Mouse (Mus musculus): ENCODE data around the gene Casq2.

Casq2 gene

GRCm38 (mm10) chr3:102086283-102086682 is at the start of gene Casq2:
Gene Casq2 (plus strand): TSS chr3:102086415.
- no peak for DNase-seq (ENCODE audit: low spot score in 2 of 2)

GRCm38 (mm10) chr3:102037806-102038205 is 48.4 kb upstream of the Casq2 start:
- no peak for DNase-seq (ENCODE audit: low spot score in 2 of 2)

- no peak for DNase-seq (ENCODE audit: low spot score in 2 of 2)
These were observed 47.6 kb upstream of the Casq2 start for GRCm38 (mm10) chr3:102038608-102039007.

- DNase-seq (ENCODE audit: low spot score in 2 of 2) = no peak
These were observed 44.6 kb upstream of the Casq2 start for GRCm38 (mm10) chr3:102041632-102042031.

GRCm38 (mm10) chr3:102045071-102045470 is 41.1 kb upstream of the Casq2 start:
- peak in 1 of 2 experiments; percentile 14 for DNase-seq (ENCODE audit: low spot score in 2 of 2)

- DNase-seq (ENCODE audit: low spot score in 2 of 2) = no peak
These were observed 38.7 kb upstream of the Casq2 start for GRCm38 (mm10) chr3:102047532-102047931.

GRCm38 (mm10) chr3:102049207-102050104 is 36.8 kb upstream of the Casq2 start:
- no peak for DNase-seq (ENCODE audit: low spot score in 2 of 2)

- no peak for DNase-seq (ENCODE audit: low spot score in 2 of 2)
These were observed 34.2 kb upstream of the Casq2 start for GRCm38 (mm10) chr3:102052036-102052435.

GRCm38 (mm10) chr3:102053293-102053692 is 32.9 kb upstream of the Casq2 start:
- no peak for DNase-seq (ENCODE audit: low spot score in 2 of 2)

GRCm38 (mm10) chr3:102055878-102056277 is 30.3 kb upstream of the Casq2 start:
- DNase-seq (ENCODE audit: low spot score in 2 of 2) = no peak

GRCm38 (mm10) chr3:102060065-102060464 is 26.1 kb upstream of the Casq2 start:
- no peak for DNase-seq (ENCODE audit: low spot score in 2 of 2)

GRCm38 (mm10) chr3:102061923-102062670 is 24.1 kb upstream of the Casq2 start:
- DNase-seq (ENCODE audit: low spot score in 2 of 2) = peak; percentile 26 to 47

- no peak for DNase-seq (ENCODE audit: low spot score in 2 of 2)
These were observed 23.6 kb upstream of the Casq2 start for GRCm38 (mm10) chr3:102062671-102063010.

GRCm38 (mm10) chr3:102063273-102064120 is 22.7 kb upstream of the Casq2 start:
- DNase-seq (ENCODE audit: low spot score in 2 of 2) = no peak

GRCm38 (mm10) chr3:102064566-102064965 is 21.6 kb upstream of the Casq2 start:
- no peak for DNase-seq (ENCODE audit: low spot score in 2 of 2)

- no peak for DNase-seq (ENCODE audit: low spot score in 2 of 2)
These were observed 18.9 kb upstream of the Casq2 start for GRCm38 (mm10) chr3:102067306-102067705.

GRCm38 (mm10) chr3:102067861-102068260 is 18.4 kb upstream of the Casq2 start:
- DNase-seq (ENCODE audit: low spot score in 2 of 2) = no peak

GRCm38 (mm10) chr3:102069260-102069659 is 17.0 kb upstream of the Casq2 start:
- no peak for DNase-seq (ENCODE audit: low spot score in 2 of 2)

- DNase-seq (ENCODE audit: low spot score in 2 of 2) = no peak
These were observed 16.5 kb upstream of the Casq2 start for GRCm38 (mm10) chr3:102069686-102070085.

- no peak for DNase-seq (ENCODE audit: low spot score in 2 of 2)
These were observed 15.9 kb upstream of the Casq2 start for GRCm38 (mm10) chr3:102070360-102070759.

GRCm38 (mm10) chr3:102071016-102071415 is 15.2 kb upstream of the Casq2 start:
- no peak for DNase-seq (ENCODE audit: low spot score in 2 of 2)

GRCm38 (mm10) chr3:102079413-102079812 is 6.8 kb upstream of the Casq2 start:
- no peak for DNase-seq (ENCODE audit: low spot score in 2 of 2)
